Mouse (Mus musculus): Measurements from ENCODE around the gene Dock9.

Gene Dock9

GRCm38 (mm10) chr14:121797457-121798410, at the start of gene Dock9:
Dock9 (minus strand) TSS chr14:121797837.
- DNase-seq = peak; percentile 88 to 91

GRCm38 (mm10) chr14:121844486-121844885, 46.8 kb upstream of the Dock9 start:
- DNase-seq = no peak

GRCm38 (mm10) chr14:121840217-121840616, 42.6 kb upstream of the Dock9 start:
- DNase-seq = no peak

GRCm38 (mm10) chr14:121838161-121838560, 40.5 kb upstream of the Dock9 start:
- DNase-seq = no peak

GRCm38 (mm10) chr14:121833001-121833520, 35.4 kb upstream of the Dock9 start:
- DNase-seq = no peak

- DNase-seq = peak; percentile 25 to 50
Observed at GRCm38 (mm10) chr14:121829816-121830442, 32.3 kb upstream of the Dock9 start.

- no peak for DNase-seq
Observed at GRCm38 (mm10) chr14:121827091-121827490, 29.5 kb upstream of the Dock9 start.

- DNase-seq = no peak
Observed at GRCm38 (mm10) chr14:121825521-121826445, 28.1 kb upstream of the Dock9 start.

- DNase-seq = peak; percentile 10 to 29
Observed at GRCm38 (mm10) chr14:121824322-121825103, 26.9 kb upstream of the Dock9 start.

GRCm38 (mm10) chr14:121822997-121823396, 25.4 kb upstream of the Dock9 start:
- no peak for DNase-seq

- DNase-seq = no peak
Observed at GRCm38 (mm10) chr14:121822506-121822905, 24.9 kb upstream of the Dock9 start.

- DNase-seq = no peak
Observed at GRCm38 (mm10) chr14:121806791-121807190, 9.2 kb upstream of the Dock9 start.

GRCm38 (mm10) chr14:121806316-121806715, 8.7 kb upstream of the Dock9 start:
- DNase-seq = no peak

- DNase-seq = peak in 1 of 2 experiments; percentile 13
Observed at GRCm38 (mm10) chr14:121804461-121804860, 6.8 kb upstream of the Dock9 start.

GRCm38 (mm10) chr14:121800962-121801361, 3.3 kb upstream of the Dock9 start:
- DNase-seq = peak; percentile 31 to 56

GRCm38 (mm10) chr14:121799112-121799511, 1.5 kb upstream of the Dock9 start:
- no peak for DNase-seq

GRCm38 (mm10) chr14:121798411-121798799, 768 bp upstream of the Dock9 start:
- peak; percentile 84 to 89 for DNase-seq

GRCm38 (mm10) chr14:121796571-121797456, 823 bp downstream of the Dock9 start:
- DNase-seq = no peak

- DNase-seq = no peak
Observed at GRCm38 (mm10) chr14:121795536-121795935, 2.1 kb downstream of the Dock9 start.

- DNase-seq = no peak
Observed at GRCm38 (mm10) chr14:121793639-121794038, 4.0 kb downstream of the Dock9 start.

GRCm38 (mm10) chr14:121791935-121792334, 5.7 kb downstream of the Dock9 start:
- DNase-seq = no peak

All from thymus, postnatal 36 days (tissue).